Mouse (Mus musculus): ENCODE results near the gene Slc22a13.
"Not testable (repeated sequence)": the region's sequence is repeated elsewhere in the genome, so short reads cannot be mapped to it uniquely, and the experiment has no call there.

DNA sequence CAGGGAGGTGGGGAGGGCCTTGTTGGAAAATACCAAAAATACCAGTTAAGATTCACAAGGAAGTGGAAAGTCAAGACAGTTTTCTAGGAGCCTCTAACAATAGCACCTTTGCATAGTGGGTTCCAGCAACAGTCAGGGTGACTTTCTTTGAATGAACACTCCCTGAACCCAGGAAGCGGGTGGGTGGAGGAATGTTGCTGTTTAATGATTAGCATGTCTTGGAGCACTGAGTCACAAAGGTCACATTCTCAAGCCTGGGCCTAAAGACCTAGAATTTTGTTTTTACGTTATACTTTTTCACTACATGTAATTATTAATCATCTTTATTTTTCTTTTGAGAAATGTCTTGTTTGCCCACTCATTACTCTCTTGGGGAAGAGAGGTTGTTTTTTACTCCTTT, 6.4 kb upstream of the Slc22a13 start:
- TF ChIP-seq GATA1 (IDR thresholded peaks at IDR 0.05; ENCODE audit: borderline replicate concordance, low read length); FLI1 (IDR thresholded peaks at IDR 0.05; ENCODE audit: low read length): not testable (repeated sequence)
